Mouse (Mus musculus): Measurements from ENCODE around the gene Erc2.

Erc2 gene

DNA sequence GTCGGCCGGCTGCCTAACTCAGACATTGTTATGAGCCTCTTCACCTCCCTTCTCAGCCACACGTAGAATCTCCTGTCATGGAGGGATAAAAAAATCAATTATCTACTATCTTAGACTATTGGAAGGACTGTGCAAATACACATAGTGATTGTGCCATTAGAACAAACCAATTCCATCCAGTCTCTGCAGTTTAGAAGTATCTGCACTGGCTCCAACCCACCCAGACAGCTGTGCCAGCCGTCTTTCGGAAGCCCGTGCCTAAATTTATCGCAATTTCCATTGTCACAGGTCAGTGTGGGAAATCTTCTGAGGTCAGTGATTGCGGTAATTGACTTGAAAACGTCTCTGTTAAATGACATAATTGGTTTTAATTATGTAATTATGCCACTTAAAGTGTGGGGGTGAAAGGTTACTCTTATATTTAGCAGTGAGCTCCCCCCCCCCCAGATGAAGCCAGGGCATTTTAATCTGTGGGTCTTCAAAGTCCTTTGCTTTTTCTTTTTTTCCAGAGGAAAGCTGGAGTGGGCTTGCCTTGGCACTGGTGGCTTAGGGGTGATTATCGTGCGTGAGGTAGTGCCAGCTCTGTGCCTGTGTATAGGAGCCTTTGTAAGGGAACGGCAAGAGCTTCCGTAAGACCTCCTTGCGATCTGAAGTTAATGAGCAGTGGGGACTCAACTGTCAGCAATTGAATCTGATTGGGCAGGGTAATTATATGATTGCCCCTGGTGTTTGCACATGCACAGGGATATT is 759.7 kb downstream of the Erc2 start:
- no peak for DNase-seq (ENCODE audit: low spot score)

GRCm38 (mm10) chr14:28386815-28387607 is 764.8 kb downstream of the Erc2 start:
- DNase-seq (ENCODE audit: low spot score) = no peak

DNA sequence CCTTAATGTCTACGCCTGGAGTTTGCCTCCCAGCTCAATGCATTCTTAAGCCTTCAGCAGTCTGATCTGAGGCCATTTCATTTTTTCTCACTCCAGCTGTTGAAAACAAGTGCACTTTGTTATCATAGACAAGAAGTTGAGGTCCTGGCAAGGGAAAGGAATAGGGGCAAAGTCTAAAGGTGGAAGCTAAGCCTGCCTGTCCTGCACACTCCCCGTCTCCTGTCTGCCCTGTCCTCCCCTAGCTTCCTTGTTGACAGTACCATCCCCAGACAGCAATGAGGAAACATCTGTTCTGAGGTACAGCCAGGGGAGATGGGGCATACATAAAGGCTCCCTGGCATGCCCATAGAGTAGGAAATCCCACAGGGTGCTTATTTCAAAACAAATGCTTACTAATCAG is 776.7 kb downstream of the Erc2 start:
- DNase-seq (ENCODE audit: low spot score) = no peak

GRCm38 (mm10) chr14:28399897-28400296 is 777.7 kb downstream of the Erc2 start:
- no peak for DNase-seq (ENCODE audit: low spot score)

DNA sequence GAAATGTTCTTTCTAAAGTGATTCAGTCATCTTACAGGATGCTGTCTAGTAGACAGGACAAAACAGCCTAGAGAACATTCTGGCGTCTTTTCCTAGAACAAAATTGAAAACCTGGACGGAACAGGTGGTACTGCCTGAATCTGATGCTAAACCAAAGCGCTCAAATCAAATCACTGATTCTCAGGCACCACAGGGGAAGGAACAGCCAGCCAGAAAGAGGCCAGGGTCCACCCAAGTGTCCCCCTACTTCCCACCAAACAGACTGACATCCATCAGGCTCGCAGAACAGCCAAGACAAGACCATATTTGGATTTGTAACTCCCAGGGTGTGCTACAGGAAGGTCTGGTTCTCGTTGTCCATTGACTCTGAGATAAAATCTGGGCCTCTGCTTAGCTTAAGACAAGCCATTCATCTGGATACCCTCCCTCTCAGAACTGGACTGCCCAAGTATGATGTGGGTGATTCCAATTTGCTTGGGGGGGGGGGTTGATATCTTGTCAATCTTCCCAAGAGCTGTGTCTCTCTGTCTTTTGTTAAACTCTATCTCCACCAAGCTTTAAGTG is 783.1 kb downstream of the Erc2 start:
- DNase-seq (ENCODE audit: low spot score) = no peak

GRCm38 (mm10) chr14:28409390-28409789 is 787.2 kb downstream of the Erc2 start:
- no peak for DNase-seq (ENCODE audit: low spot score)

DNA sequence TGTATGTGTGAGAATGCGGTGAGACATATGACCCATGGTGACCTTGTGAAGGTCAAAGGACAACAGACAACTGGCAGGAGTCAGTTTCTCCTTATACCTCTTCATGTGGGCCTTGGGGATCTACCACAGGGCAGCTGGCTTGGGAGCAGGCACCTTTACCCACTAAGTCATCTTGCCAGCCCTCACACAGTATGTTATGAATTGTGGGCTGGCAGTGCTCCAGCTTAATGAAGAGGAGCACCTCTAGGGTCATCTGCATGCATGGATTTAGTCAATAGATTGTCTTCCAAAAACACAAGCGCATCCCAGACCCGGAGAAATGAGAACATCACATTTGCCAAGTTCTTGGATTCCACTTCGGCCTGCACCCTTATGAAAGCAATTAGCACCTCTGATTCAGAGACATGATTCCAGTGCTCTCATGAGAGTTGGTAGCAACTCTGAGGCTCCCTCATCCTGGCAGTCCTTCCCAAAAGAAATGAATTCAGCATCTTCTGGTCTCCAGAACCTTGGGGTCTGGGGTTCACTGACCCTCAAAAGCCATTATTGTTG is 787.6 kb downstream of the Erc2 start:
- no peak for DNase-seq (ENCODE audit: low spot score)

GRCm38 (mm10) chr14:28410789-28411225 is 788.6 kb downstream of the Erc2 start:
- DNase-seq (ENCODE audit: low spot score) = no peak

- no peak for DNase-seq (ENCODE audit: low spot score)
Measured at GRCm38 (mm10) chr14:28412252-28412995, 790.2 kb downstream of the Erc2 start.

DNA sequence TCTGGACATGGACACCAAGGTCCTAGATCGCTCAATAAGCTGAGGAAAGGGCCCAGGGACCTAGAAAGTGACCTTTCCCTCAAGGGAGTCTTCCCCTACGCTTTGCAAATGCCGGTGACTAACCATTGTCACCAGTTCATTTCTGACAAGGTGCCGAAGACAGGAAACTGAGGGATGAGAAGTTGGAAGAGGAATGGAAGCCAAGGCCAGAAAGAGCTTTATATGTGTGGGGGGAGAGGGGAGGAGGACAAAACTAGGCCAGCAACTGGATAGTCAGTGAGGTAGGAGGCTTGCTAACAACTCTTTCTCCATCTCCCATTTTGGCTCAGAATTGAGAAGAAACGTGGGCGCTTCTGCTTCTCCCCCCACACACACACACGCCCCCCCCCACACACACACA is 791.3 kb downstream of the Erc2 start:
- no peak for DNase-seq (ENCODE audit: low spot score)

GRCm38 (mm10) chr14:28417019-28417418 is 794.8 kb downstream of the Erc2 start:
- no peak for DNase-seq (ENCODE audit: low spot score)

DNA sequence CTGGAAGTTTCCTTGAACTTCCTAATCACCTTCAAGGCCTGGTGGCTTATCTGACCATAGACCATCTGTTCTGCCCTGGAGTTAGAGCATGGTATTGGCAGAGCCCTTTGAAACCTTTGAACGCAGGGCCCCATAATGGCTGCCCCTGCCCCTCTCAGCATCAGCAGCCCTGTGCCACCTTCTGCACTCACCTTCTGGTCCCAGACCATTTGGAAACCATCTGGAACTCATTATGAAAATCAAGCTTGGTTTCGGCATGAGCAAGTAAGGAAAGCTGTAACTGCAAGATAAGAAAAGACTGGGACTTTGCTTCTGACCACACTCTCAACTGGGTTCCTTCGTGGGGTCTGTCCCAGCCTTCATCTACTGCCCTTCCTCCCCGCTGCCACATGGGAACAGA is 796.3 kb downstream of the Erc2 start:
- DNase-seq (ENCODE audit: low spot score) = no peak

DNA sequence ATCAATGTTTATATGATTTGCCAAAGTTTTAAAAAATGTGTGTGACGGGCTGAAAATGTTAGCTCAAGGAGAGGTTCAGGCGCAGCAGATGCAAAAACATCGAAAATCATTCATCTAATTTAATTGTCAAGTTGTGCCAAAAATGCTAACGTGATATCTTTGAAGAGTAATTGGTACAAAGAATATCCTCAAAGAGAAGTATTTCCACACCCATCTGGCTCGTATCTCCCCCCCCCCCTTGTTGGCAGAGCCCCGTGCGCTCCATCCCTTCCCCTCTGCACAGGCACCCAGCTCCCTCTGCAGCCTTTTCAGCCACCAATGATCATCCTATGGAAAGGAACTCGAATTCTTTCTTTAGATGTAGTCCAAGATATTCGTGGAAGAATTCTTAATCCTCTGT is 797.0 kb downstream of the Erc2 start:
- DNase-seq (ENCODE audit: low spot score) = no peak

DNA sequence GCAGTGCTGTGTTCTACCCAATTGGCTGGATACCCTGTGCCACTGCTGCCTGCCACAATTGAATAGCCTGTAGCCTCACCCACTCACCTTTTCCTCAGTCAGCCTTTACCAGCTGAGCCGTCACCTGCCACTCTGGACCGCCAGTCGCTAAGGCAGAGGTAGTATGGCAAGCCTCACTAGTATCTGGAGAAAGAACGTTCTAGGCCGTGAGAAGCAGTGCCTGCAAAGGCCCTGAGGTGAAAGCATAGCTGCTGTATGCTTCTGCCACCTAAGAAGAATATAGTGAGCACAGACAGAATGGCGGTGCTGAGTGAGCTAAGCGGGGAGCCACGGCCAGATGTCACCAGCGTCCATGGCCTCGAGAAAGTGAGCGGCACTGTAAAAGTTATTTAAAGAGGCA is 798.4 kb downstream of the Erc2 start:
- DNase-seq (ENCODE audit: low spot score) = no peak

DNA sequence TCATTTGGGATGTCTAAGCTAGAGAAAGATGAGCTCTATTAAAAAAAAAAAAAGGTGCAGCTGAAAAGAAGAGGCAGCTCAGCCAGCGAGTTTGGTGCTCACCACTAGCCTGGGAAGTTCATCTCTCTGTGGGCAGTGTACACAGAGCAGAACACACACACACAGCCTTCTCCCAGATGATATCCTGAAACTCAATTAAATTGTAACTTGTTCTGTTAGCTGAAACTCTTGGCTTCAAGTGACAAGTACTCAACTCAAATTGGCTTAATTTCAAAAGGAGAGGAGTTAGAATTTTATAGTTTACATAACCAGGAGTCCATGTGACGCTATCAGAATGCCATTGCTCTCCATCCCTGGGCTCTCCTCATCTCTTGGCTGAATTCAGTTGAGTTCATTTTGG is 804.4 kb downstream of the Erc2 start:
- no peak for DNase-seq (ENCODE audit: low spot score)

DNA sequence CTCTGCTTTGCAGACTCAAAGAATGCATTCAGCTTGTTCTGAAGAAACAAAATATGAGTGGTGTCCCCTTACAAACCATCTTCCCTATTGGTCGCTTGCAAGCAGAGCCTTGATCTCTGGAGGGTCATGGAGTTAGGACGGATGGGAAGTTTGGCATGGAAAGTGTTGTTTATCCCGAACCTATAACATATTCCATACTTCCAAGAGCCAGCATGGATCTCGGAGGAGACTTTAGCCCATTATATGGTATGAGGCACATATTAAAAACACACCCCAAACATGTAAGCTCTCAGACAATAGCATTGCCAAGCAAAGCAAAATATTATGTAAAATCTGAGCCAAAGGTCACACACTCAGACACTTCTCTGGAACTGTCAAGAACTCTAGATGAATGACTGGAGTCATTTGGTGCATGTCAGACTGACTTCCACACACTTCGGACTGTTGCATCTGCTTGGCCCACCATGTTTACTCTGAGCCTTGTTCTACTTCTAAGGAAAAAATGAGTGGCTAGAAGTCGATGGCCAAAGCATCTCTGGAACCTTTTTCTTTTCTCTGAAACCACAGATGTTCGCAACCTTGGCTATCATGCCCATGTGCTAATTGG is 809.6 kb downstream of the Erc2 start:
- DNase-seq (ENCODE audit: low spot score) = no peak

GRCm38 (mm10) chr14:28434996-28435395 is 812.8 kb downstream of the Erc2 start:
- no peak for DNase-seq (ENCODE audit: low spot score)

- no peak for DNase-seq (ENCODE audit: low spot score)
Measured at GRCm38 (mm10) chr14:28439171-28439570, 816.9 kb downstream of the Erc2 start.

DNA sequence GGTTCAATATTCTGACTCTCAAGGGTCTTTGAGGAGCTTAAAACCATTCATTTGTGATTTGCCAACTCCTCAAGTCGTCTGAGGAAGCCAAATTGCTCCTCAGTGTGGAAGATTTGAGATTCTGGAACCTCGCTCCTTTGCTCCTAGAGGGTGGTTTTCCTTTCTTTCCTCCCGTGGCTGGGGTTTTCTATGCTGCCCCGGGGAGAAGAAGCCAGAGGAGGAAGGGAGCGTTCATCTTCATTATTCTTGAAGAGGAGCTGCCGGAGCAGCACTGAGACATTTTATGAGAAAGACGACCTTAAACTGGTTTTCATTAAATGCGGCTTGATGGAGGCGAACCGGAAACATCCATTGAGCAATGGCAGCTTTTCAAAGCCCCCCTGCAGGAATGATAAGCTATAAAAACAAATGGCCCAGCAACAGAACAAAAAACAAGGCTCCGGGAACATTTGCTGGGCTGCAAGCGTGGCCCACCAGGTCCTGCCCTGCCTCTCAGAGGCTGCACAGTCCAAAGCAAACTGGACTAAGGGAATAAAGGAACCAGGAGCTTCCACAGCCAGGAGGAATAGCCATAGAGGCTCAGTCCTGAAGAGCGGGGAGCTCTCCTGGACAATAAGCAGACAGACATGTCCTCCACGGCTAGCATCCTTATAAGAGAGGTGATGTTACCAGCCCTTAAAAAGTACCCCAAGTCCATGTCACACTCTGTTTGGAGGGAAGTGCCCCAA is 819.2 kb downstream of the Erc2 start:
- no peak for DNase-seq (ENCODE audit: low spot score)

DNA sequence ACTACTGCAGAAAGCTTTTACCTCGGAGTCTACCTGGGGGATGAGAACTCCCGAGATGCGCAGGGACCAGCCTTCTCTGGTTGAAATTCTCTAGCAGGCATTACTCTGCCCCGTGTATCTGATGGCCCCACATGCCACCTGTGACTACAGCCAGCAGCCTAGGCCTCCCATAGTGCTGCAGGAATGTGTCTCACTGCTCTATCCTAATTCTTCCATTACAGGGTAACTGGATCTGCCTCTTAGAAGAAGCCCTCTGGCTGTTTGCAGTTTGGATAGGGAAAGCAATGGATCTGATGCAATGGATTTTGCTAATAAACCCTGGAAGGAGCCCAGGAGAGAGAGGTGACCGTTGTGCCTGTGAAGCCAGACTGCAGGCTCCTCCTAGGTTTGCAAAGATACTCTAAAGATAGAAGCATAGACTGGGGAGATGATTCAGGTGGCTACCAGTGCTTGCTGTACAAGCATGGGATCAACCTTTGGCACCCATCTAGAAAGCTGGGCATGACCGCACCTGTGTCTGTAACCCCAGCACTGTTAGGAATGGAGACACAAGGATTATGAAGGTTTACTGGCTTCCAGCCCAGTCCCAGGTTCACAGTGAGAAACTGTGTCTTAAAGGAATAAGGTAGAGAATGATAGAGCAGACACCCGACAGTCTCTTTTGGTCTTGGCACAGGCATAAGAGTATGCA is 821.2 kb downstream of the Erc2 start:
- no peak for DNase-seq (ENCODE audit: low spot score)
